Mouse (Mus musculus): ENCODE results near the gene Fam155a. TPM values are rescaled to one million over a fixed set of nuclear protein-coding genes. Genes with fewer than 3 reads are reported as not detected.

Fam155a gene
- polyA plus RNA-seq, 1 experiment from 2014 or later, result 1.3 TPM

- H3K9me3 ChIP-seq (ENCODE audit: control insufficient read depth, low read length), result no peaks in the 10 kb centered on the region
- no peaks in the 10 kb centered on the region for H3K27me3 ChIP-seq (replicated peaks; ENCODE audit: control insufficient read depth, insufficient read depth, low read length)
- H3K4me2 ChIP-seq (ENCODE audit: low read depth, low read length), result no peak overlapping the region
- H3K9ac ChIP-seq (ENCODE audit: low read depth, low read length), result no peak overlapping the region
- no peak overlapping the region for H3K27ac ChIP-seq (ENCODE audit: low read length)
- H3K4me3 ChIP-seq (ENCODE audit: low read length), result no peak overlapping the region
- no peaks in the 10 kb centered on the region for H3K4me1 ChIP-seq (ENCODE audit: control insufficient read depth, insufficient read depth, low read length)
- ATAC-seq, result no peak
- no peaks in the 10 kb centered on the region for H3K36me3 ChIP-seq (ENCODE audit: control insufficient read depth, insufficient read depth, low read length)
- 67% methylated on average over 6 of the region's 6 CpGs for WGBS
Observed at GRCm38 (mm10) chr8:9607086-9607701, 163.8 kb downstream of the Fam155a start.

- Histone ChIP-seq H3K4me1 (ENCODE audit: control insufficient read depth, insufficient read depth, low read length) (no peaks in the 10 kb centered on the region), H3K4me2 (ENCODE audit: low read depth, low read length) (no peak overlapping the region), H3K9me3 (ENCODE audit: control insufficient read depth, low read length) (no peaks in the 10 kb centered on the region), H3K9ac (ENCODE audit: low read depth, low read length) (no peak overlapping the region), H3K27ac (ENCODE audit: low read length) (no peak overlapping the region), H3K27me3 (replicated peaks; ENCODE audit: control insufficient read depth, insufficient read depth, low read length) (no peaks in the 10 kb centered on the region), H3K36me3 (ENCODE audit: control insufficient read depth, insufficient read depth, low read length) (no peaks in the 10 kb centered on the region), H3K4me3 (ENCODE audit: low read length) (no peak overlapping the region)
- ATAC-seq, result no peak
- WGBS, result 57% methylated on average over 3 of the region's 3 CpGs
Observed at GRCm38 (mm10) chr8:9596003-9596402, 175.0 kb downstream of the Fam155a start.

GRCm38 (mm10) chr8:9581836-9582235 lies 189.1 kb downstream of the Fam155a start:
- ATAC-seq, result no peak
- Histone ChIP-seq H3K4me3 (ENCODE audit: low read length) (no peak overlapping the region), H3K27ac (ENCODE audit: low read length) (no peak overlapping the region), H3K27me3 (replicated peaks; ENCODE audit: control insufficient read depth, insufficient read depth, low read length) (no peaks in the 10 kb centered on the region), H3K9ac (ENCODE audit: low read depth, low read length) (no peak overlapping the region), H3K36me3 (ENCODE audit: control insufficient read depth, insufficient read depth, low read length) (no peaks in the 10 kb centered on the region), H3K4me1 (ENCODE audit: control insufficient read depth, insufficient read depth, low read length) (no peaks in the 10 kb centered on the region), H3K9me3 (ENCODE audit: control insufficient read depth, low read length) (no peaks in the 10 kb centered on the region), H3K4me2 (ENCODE audit: low read depth, low read length) (no peak overlapping the region)
- WGBS, result 59% methylated on average over 6 of the region's 6 CpGs

GRCm38 (mm10) chr8:9580192-9580591 lies 190.8 kb downstream of the Fam155a start:
- WGBS, result 30% methylated on average over 3 of the region's 3 CpGs
- Histone ChIP-seq H3K4me3 (ENCODE audit: low read length) (no peak overlapping the region), H3K4me1 (ENCODE audit: control insufficient read depth, insufficient read depth, low read length) (no peaks in the 10 kb centered on the region), H3K36me3 (ENCODE audit: control insufficient read depth, insufficient read depth, low read length) (no peaks in the 10 kb centered on the region), H3K9ac (ENCODE audit: low read depth, low read length) (no peak overlapping the region), H3K27ac (ENCODE audit: low read length) (no peak overlapping the region), H3K9me3 (ENCODE audit: control insufficient read depth, low read length) (no peaks in the 10 kb centered on the region), H3K4me2 (ENCODE audit: low read depth, low read length) (no peak overlapping the region), H3K27me3 (replicated peaks; ENCODE audit: control insufficient read depth, insufficient read depth, low read length) (no peaks in the 10 kb centered on the region)
- no peak for ATAC-seq

GRCm38 (mm10) chr8:9571977-9572376 lies 199.0 kb downstream of the Fam155a start:
- no peaks in the 10 kb centered on the region for H3K36me3 ChIP-seq (ENCODE audit: control insufficient read depth, insufficient read depth, low read length)
- no peak overlapping the region for H3K4me2 ChIP-seq (ENCODE audit: low read depth, low read length)
- no peak for ATAC-seq
- H3K4me3 ChIP-seq (ENCODE audit: low read length), result no peak overlapping the region
- no peaks in the 10 kb centered on the region for H3K4me1 ChIP-seq (ENCODE audit: control insufficient read depth, insufficient read depth, low read length)
- H3K9ac ChIP-seq (ENCODE audit: low read depth, low read length), result no peak overlapping the region
- H3K9me3 ChIP-seq (ENCODE audit: control insufficient read depth, low read length), result no peaks in the 10 kb centered on the region
- 81% methylated on average over 2 of the region's 2 CpGs for WGBS
- H3K27ac ChIP-seq (ENCODE audit: low read length), result no peak overlapping the region
- H3K27me3 ChIP-seq (replicated peaks; ENCODE audit: control insufficient read depth, insufficient read depth, low read length), result no peaks in the 10 kb centered on the region

- Histone ChIP-seq H3K27me3 (replicated peaks; ENCODE audit: control insufficient read depth, insufficient read depth, low read length) (no peaks in the 10 kb centered on the region), H3K4me2 (ENCODE audit: low read depth, low read length) (no peak overlapping the region), H3K36me3 (ENCODE audit: control insufficient read depth, insufficient read depth, low read length) (no peaks in the 10 kb centered on the region), H3K4me1 (ENCODE audit: control insufficient read depth, insufficient read depth, low read length) (no peaks in the 10 kb centered on the region), H3K9ac (ENCODE audit: low read depth, low read length) (no peak overlapping the region), H3K9me3 (ENCODE audit: control insufficient read depth, low read length) (no peaks in the 10 kb centered on the region), H3K27ac (ENCODE audit: low read length) (no peak overlapping the region), H3K4me3 (ENCODE audit: low read length) (no peak overlapping the region)
- no peak for ATAC-seq
- 75% methylated on average over 4 of the region's 4 CpGs for WGBS
Observed at GRCm38 (mm10) chr8:9569516-9570170, 201.3 kb downstream of the Fam155a start.

- 91% methylated on average over 3 of the region's 3 CpGs for WGBS
- Histone ChIP-seq H3K4me3 (ENCODE audit: low read length) (no peak overlapping the region), H3K36me3 (ENCODE audit: control insufficient read depth, insufficient read depth, low read length) (no peaks in the 10 kb centered on the region), H3K9me3 (ENCODE audit: control insufficient read depth, low read length) (no peaks in the 10 kb centered on the region), H3K27ac (ENCODE audit: low read length) (no peak overlapping the region), H3K4me2 (ENCODE audit: low read depth, low read length) (no peak overlapping the region), H3K4me1 (ENCODE audit: control insufficient read depth, insufficient read depth, low read length) (no peaks in the 10 kb centered on the region), H3K27me3 (replicated peaks; ENCODE audit: control insufficient read depth, insufficient read depth, low read length) (no peaks in the 10 kb centered on the region), H3K9ac (ENCODE audit: low read depth, low read length) (no peak overlapping the region)
- no peak for ATAC-seq
Observed at GRCm38 (mm10) chr8:9549199-9549598, 221.8 kb downstream of the Fam155a start.

GRCm38 (mm10) chr8:9547558-9547954 lies 223.4 kb downstream of the Fam155a start:
- no peak overlapping the region for H3K27ac ChIP-seq (ENCODE audit: low read length)
- no peak overlapping the region for H3K4me2 ChIP-seq (ENCODE audit: low read depth, low read length)
- H3K27me3 ChIP-seq (replicated peaks; ENCODE audit: control insufficient read depth, insufficient read depth, low read length), result no peaks in the 10 kb centered on the region
- no peaks in the 10 kb centered on the region for H3K4me1 ChIP-seq (ENCODE audit: control insufficient read depth, insufficient read depth, low read length)
- H3K4me3 ChIP-seq (ENCODE audit: low read length), result no peak overlapping the region
- H3K9me3 ChIP-seq (ENCODE audit: control insufficient read depth, low read length), result no peaks in the 10 kb centered on the region
- no peaks in the 10 kb centered on the region for H3K36me3 ChIP-seq (ENCODE audit: control insufficient read depth, insufficient read depth, low read length)
- ATAC-seq, result no peak
- no peak overlapping the region for H3K9ac ChIP-seq (ENCODE audit: low read depth, low read length)
- WGBS, result 55% methylated on average over 2 of the region's 2 CpGs

- 74% methylated on average over 6 of the region's 6 CpGs for WGBS
- H3K4me2 ChIP-seq (ENCODE audit: low read depth, low read length), result no peak overlapping the region
- no peak overlapping the region for H3K4me3 ChIP-seq (ENCODE audit: low read length)
- H3K36me3 ChIP-seq (ENCODE audit: control insufficient read depth, insufficient read depth, low read length), result no peaks in the 10 kb centered on the region
- no peak overlapping the region for H3K27ac ChIP-seq (ENCODE audit: low read length)
- no peak overlapping the region for H3K9ac ChIP-seq (ENCODE audit: low read depth, low read length)
- H3K9me3 ChIP-seq (ENCODE audit: control insufficient read depth, low read length), result no peaks in the 10 kb centered on the region
- no peaks in the 10 kb centered on the region for H3K27me3 ChIP-seq (replicated peaks; ENCODE audit: control insufficient read depth, insufficient read depth, low read length)
- ATAC-seq, result no peak
- H3K4me1 ChIP-seq (ENCODE audit: control insufficient read depth, insufficient read depth, low read length), result no peaks in the 10 kb centered on the region
Observed at GRCm38 (mm10) chr8:9546919-9547557, 223.9 kb downstream of the Fam155a start.

Data from intestine, embryonic 16.5 days (tissue).